Mouse (Mus musculus): ENCODE results near the gene Polr1a. TPM values are rescaled to one million over a fixed set of nuclear protein-coding genes. Genes with fewer than 3 reads are reported as not detected.
"Not testable (repeated sequence)": the region's sequence is repeated elsewhere in the genome, so short reads cannot be mapped to it uniquely, and the experiment has no call there.

Gene Polr1a
- total RNA-seq (2021) = 10 to 100 TPM; 42.2 to 47.3 TPM
- long read RNA-seq, experiment 1, partial matches to known transcripts = 16 of 16 reads
- long read RNA-seq, experiment 1, other reads (novel, unspliced or antisense) = 0 of 16 reads
- long read RNA-seq, experiment 2, full-length matches to known transcripts = 1 of 7 reads
- long read RNA-seq, experiment 2, partial matches to known transcripts = 4 of 7 reads
- long read RNA-seq, experiment 2, other reads (novel, unspliced or antisense) = 2 of 7 reads

- DNase-seq = peak; percentile 91 to 95
- intact Hi-C loops (cut with DNase I) = no loop called here
These were observed at the start of gene Polr1a, which contains the start of gene Ptcd3 for GRCm38 (mm10) chr6:71908481-71909381. TSS of gene Polr1a (plus strand) at chr6:71909053. TSS of gene Ptcd3 (minus strand) at chr6:71908750.

GRCm38 (mm10) chr6:71867751-71868150, 41.1 kb upstream of the Polr1a start:
- intact Hi-C loops (cut with DNase I) = loop anchor here (5.0 kb wide), 1 partner anchor 300 kb away; no protein-coding TSS in a partner anchor
- no peak for DNase-seq

DNA sequence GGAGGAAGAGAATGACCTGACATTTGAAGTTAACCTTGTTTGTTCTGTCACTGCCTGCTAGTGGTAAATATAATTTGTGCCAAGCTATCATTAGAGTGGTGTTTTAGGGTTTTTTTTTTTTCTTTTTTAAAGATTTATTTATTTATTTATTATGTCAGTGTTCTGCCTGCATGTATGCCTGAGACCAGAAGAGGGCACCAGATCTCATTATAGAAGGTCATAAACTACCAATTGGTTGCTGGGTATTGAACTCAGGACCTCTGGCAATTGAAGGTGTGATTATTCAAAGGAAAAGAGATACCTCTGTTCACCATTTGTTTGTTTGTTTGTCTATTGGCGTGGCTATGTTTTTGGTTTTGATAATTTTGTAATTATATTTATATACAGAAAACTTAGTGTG, 40.0 kb upstream of the Polr1a start:
- DNase-seq = no peak
- intact Hi-C loops (cut with DNase I) = loop anchor here (5.0 kb wide), 1 partner anchor 298 kb away; no protein-coding TSS in a partner anchor

- intact Hi-C loops (cut with DNase I) = no loop called here
- no peak for DNase-seq
These were observed 37.5 kb upstream of the Polr1a start for GRCm38 (mm10) chr6:71871396-71871795.

DNA sequence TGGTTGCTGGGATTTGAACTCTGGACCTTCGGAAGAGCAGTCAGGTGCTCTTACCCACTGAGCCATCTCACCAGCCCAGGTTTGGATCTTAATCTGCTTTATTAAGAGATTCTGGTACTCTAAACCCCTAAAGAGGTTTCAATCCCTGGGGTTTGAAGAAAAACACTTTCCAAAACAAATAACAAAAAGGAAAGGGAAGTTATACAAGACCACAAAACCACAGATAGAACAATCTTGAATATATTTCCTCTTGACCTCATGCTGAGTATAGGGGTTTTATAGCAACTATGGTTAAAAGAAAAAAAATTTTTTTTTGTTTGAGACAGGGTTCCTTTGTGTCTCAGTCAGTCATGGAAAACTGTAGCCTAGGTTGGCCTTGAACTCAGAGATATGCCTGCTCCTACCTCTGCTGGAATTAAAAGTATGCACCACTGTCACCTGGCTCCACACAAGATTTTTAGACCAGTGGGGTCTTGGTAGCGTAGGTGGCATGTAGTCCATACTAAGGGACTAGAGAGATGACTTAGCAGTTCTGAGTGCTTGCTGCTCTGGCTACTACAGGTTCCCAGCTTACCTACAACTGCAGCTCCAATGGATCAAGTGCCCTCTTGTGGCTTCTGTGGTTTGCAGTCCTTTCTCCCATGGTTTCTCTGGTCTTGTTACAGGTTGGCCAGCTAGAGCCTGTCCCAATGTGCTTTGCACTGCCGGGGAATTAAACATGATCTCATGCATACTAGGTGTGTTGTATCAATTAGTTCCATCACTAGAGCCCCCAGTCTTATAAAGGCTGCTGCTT, 30.7 kb upstream of the Polr1a start:
- intact Hi-C loops (cut with DNase I) = no loop called here
- DNase-seq = no peak

DNA sequence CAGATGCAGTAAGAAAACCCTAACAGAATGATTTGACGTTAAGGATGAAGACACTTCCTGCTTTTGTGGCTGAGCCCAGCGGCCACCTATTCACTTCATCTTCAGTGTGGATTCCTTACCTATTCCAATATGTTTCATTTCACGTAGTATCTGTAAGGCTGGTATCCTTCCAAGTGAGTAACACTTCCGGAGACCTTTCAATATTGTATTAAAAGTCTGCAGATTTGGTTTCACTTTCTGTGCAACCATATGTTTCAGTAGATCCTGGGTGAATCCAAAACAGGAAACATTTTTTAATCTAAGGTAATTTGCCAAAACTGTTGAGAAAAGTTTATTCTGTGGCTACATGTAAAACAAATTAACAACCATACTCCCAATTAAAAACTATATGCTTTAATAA, 15.6 kb upstream of the Polr1a start:
- DNase-seq = no peak
- intact Hi-C loops (cut with DNase I) = loop anchor here (5.0 kb wide), 1 partner anchor 36 kb away; no protein-coding TSS in a partner anchor

- intact Hi-C loops (cut with DNase I) = no loop called here
These were observed 1.1 kb upstream of the Polr1a start for GRCm38 (mm10) chr6:71907702-71908235.

DNA sequence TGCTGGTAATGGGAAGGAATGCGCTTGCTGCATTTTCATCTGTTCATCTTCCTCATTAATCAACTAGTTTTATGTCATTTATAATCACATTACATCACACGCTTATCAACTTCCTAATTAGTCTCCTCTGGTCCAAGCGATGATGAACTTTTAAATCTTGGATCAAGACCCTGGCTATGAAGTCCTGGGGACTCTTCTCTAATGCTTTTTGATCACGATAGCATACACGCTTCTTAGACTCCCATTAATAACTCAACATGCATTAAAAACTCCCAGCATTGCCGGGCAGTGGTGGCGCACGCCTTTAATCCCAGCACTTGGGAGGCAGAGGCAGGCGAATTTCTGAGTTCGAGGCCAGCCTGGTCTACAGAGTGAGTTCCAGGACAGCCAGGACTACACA, 531 bp downstream of the Polr1a start:
- DNase-seq = no peak
- intact Hi-C loops (cut with DNase I) = no loop called here

More at GRCm38 (mm10) chr6:71907702-71908235, 1.1 kb upstream of the Polr1a start:
- no peak for DNase-seq

- intact Hi-C loops (cut with DNase I) = no loop called here
- no peak for DNase-seq
These were observed 987 bp downstream of the Polr1a start for GRCm38 (mm10) chr6:71909840-71910239.

GRCm38 (mm10) chr6:71911686-71912450, 3.0 kb downstream of the Polr1a start:
- no peak for DNase-seq
- intact Hi-C loops (cut with DNase I) = no loop called here

DNA sequence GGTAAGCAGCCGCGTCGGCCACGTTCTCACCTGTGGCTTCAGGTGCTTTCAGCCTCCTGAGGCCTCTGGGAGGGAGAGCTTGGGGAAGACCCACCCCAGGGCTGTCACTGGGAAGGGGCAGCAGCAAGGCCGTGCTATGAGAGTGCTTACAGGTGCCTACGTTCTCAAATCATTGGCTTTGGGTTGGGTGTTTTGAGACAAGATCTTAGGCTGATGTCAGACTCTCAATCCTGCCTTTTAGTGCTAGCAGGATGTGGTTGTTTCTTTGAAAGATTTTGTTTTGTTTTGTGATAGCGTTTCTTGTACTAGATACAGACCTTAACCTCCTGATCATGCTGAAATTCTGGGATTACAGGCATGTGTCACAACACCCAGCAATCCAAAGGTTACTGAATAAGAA, 11.9 kb downstream of the Polr1a start:
- intact Hi-C loops (cut with DNase I) = no loop called here

GRCm38 (mm10) chr6:71925233-71925632, 16.4 kb downstream of the Polr1a start:
- intact Hi-C loops (cut with DNase I) = loop anchor here (5.0 kb wide), 1 partner anchor 337 kb away; no protein-coding TSS in a partner anchor
- DNase-seq = not testable (repeated sequence)

More for the DNA sequence above, 11.9 kb downstream of the Polr1a start:
- no peak for DNase-seq

GRCm38 (mm10) chr6:71927911-71928310, 19.1 kb downstream of the Polr1a start:
- peak; percentile 69 to 76 for DNase-seq
- intact Hi-C loops (cut with DNase I) = loop anchor here (1.0 to 5.0 kb wide), 3 partner anchors 171 to 334 kb away; no protein-coding TSS in a partner anchor

GRCm38 (mm10) chr6:71930053-71930452, 21.2 kb downstream of the Polr1a start:
- intact Hi-C loops (cut with DNase I) = no loop called here
- no peak for DNase-seq

DNA sequence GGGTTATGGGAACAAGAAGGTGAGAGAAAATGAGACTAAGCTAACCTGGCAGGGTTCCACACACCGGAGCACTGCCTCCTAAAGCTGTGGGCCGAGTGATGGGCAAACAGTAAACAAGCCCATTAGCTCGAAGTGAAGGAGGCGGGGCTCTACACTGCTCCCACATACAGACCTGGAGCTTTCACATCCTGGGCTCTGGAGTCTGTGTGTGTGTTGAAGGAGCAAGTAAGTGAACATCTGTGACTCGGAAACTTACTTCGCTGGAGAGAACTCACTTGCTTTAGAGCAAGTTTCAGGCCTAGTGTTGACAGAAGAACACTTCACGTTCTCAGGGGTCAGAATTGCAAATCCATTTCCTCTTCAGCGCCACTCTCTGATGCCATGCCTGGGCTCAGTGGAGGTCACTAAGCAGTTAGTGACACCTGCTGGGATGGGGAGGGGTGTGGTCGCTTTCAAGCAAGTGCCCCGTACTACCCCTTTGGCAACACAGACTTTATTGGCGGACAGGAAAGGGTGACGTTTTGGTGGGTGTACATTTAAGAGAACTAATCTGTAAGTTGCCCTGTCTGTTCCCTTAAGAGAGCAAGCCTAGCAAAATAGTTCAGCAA, 22.1 kb downstream of the Polr1a start:
- intact Hi-C loops (cut with DNase I) = no loop called here

DNA sequence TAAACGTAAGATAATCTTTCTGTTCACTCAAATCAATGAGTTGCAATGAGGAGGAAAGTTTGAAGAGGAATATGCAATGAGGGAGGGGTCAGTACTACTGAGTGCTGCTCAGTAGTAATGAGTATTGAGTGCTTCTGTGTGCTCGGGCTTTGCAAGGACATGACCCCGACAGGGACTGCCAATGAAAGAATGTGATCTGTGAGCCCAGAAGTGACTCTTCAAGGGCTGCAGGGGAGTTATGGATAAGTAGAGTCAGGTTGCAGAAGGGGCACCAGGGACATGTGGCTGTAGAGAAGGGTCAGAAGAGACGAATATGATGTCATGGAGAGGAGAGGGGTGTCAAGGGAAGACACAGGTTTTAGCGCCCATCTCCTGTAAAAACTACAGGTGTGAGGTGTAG, 23.5 kb downstream of the Polr1a start:
- intact Hi-C loops (cut with DNase I) = no loop called here

More for the DNA sequence above, 22.1 kb downstream of the Polr1a start:
- DNase-seq = no peak

DNA sequence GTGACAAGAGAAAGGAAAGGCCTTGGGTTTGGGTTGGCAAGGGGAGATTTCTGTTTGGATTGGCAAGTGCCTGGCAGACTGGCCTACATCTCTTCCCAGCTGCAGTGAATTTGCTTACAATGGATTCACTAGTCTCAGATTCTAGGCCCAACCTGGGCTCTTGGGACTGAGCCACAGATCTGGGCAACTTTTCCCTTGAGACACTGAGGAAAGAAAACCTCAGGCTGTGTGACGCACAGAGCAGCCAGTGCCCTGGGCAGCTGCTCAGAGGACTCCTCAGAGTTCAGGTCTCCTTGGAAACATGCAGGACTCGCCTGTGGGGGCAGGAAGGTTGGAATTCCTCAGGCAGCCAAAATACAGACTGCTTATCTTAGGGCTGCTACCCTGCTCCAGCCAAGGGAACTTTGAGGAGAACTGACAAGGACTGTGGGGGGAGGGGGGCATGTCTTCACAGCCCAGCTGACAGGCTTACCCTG, 25.3 kb downstream of the Polr1a start:
- intact Hi-C loops (cut with DNase I) = no loop called here
- DNase-seq = peak; percentile 50 to 63

More for the DNA sequence above, 23.5 kb downstream of the Polr1a start:
- no peak for DNase-seq

DNA sequence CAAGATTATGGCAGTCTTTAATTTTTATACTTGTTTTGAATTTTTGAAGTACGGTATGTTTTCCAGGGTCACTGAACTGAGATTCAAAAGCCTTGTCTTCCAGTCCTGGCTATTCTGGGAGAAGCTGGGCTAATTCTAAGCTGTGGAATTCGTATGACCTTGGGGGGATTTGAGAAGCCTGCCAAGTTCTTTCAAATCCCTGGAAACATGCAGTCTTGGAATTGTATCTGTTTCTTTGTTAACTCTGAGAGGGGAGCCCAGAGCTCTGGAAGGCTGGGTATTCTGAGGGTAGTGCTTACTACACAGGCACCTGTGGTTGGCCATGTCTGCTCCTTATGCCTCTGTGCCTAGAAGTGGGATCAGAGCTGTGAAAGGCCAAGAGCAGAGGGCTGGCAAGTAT, 26.9 kb downstream of the Polr1a start:
- intact Hi-C loops (cut with DNase I) = no loop called here
- no peak for DNase-seq

GRCm38 (mm10) chr6:71940912-71941311, 32.1 kb downstream of the Polr1a start:
- DNase-seq = no peak
- intact Hi-C loops (cut with DNase I) = no loop called here

All from heart, postnatal 14 days (tissue).